Mouse (Mus musculus): ENCODE results near the gene Cep128. TPM values are rescaled to one million over a fixed set of nuclear protein-coding genes. Genes with fewer than 3 reads are reported as not detected.
"Not testable (repeated sequence)": the region's sequence is repeated elsewhere in the genome, so short reads cannot be mapped to it uniquely, and the experiment has no call there.

The Cep128 gene
- polyA plus RNA-seq, 1 experiment from 2014 or later: 7.1 TPM

DNA sequence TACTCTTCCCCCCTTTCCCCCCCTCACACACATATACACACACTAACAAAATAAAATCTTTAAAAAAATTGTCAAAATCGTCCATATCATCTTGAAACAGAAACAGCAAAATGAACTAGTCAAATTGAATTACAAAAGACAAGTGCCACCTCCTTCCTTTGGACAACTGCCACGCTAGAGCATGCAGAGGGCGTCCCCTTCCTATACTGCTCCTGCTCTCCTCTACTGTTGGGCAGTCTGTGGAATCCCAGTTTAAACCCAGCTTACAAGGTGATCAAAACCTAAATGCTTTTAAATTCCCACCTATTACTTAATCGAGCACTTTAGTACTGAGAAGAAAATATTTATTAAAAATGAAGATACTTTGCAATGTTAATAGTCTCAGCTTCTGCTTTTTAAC is 372.0 kb downstream of the Cep128 start:
- WGBS: 70% methylated on average over 4 of the region's 4 CpGs
- no peak overlapping the region for H3K27ac ChIP-seq
- H3K27me3 ChIP-seq (ENCODE audit: insufficient read depth, poor library complexity, severe bottlenecking): no peaks in the 10 kb centered on the region
- H3K4me1 ChIP-seq: no peaks in the 10 kb centered on the region
- no peaks in the 10 kb centered on the region for H3K36me3 ChIP-seq
- no peak overlapping the region for H3K4me3 ChIP-seq
- H3K9me3 ChIP-seq: no peaks in the 10 kb centered on the region
- DNase-seq (ENCODE audit: low spot score): no peak

GRCm38 (mm10) chr12:91008736-91009135 is 375.5 kb downstream of the Cep128 start:
- no peaks in the 10 kb centered on the region for H3K4me1 ChIP-seq
- no peak overlapping the region for H3K27ac ChIP-seq
- no peaks in the 10 kb centered on the region for H3K9me3 ChIP-seq
- WGBS: 84% methylated on average over 5 of the region's 5 CpGs
- H3K36me3 ChIP-seq: no peaks in the 10 kb centered on the region
- no peaks in the 10 kb centered on the region for H3K27me3 ChIP-seq (ENCODE audit: insufficient read depth, poor library complexity, severe bottlenecking)
- no peak overlapping the region for H3K4me3 ChIP-seq
- no peak for DNase-seq (ENCODE audit: low spot score)

DNA sequence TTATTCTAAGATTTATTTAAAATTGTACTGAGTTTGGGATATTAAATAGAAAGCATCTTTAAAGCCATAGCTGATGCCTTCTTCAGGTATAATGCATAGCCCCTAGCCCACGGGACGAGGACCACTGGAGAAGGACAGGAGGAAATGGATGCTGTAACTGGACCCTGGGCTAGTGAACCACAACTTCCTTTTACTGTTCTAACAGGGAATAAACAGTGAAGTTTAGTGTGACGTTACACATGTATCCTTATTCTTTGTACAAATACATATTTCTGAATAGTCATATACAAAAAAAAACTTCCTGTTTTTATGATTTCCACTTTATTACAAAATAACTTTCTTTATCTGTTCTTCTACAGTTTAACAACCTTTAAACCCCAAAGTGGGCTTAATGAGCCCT is 376.0 kb downstream of the Cep128 start:
- no peaks in the 10 kb centered on the region for H3K36me3 ChIP-seq
- H3K4me3 ChIP-seq: no peak overlapping the region
- no peaks in the 10 kb centered on the region for H3K4me1 ChIP-seq
- 64% methylated on average over 3 of the region's 3 CpGs for WGBS
- no peaks in the 10 kb centered on the region for H3K9me3 ChIP-seq
- H3K27me3 ChIP-seq (ENCODE audit: insufficient read depth, poor library complexity, severe bottlenecking): no peaks in the 10 kb centered on the region
- no peak for DNase-seq (ENCODE audit: low spot score)
- H3K27ac ChIP-seq: no peak overlapping the region

- DNase-seq (ENCODE audit: low spot score): no peak
- Histone ChIP-seq H3K4me3 (no peak overlapping the region), H3K27me3 (ENCODE audit: insufficient read depth, poor library complexity, severe bottlenecking) (no peaks in the 10 kb centered on the region), H3K27ac (no peak overlapping the region), H3K36me3 (no peaks in the 10 kb centered on the region), H3K9me3 (no peaks in the 10 kb centered on the region), H3K4me1 (no peaks in the 10 kb centered on the region)
- 87% methylated on average over 4 of the region's 4 CpGs for WGBS
These were observed 386.7 kb downstream of the Cep128 start for GRCm38 (mm10) chr12:90997539-90997938.

GRCm38 (mm10) chr12:90993331-90993730 is 390.9 kb downstream of the Cep128 start:
- H3K27me3 ChIP-seq (ENCODE audit: insufficient read depth, poor library complexity, severe bottlenecking): no peaks in the 10 kb centered on the region
- H3K36me3 ChIP-seq: no peaks in the 10 kb centered on the region
- no peak for DNase-seq (ENCODE audit: low spot score)
- no peak overlapping the region for H3K27ac ChIP-seq
- H3K4me1 ChIP-seq: no peaks in the 10 kb centered on the region
- H3K4me3 ChIP-seq: no peak overlapping the region
- no peaks in the 10 kb centered on the region for H3K9me3 ChIP-seq
- WGBS: 95% methylated on average over 2 of the region's 2 CpGs

DNA sequence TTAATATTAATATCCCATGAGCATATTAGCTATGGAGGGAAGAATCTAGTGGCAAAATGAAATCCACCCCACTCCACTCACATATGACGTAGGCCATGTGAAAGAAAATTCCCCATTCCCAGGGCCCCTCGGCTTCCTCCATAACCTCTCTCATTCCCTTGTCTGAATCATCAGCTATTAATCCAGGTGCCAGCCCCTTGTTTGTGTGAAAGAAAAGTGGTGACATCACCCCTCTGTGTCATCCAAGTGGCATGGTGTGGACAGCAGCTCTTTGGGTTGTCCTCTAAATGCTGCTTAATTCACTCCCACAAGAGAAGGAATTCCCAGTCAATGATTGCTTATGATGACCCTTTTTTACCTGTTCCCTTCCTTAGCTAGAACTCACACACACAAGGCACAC is 396.4 kb downstream of the Cep128 start:
- H3K36me3 ChIP-seq: no peaks in the 10 kb centered on the region
- H3K4me3 ChIP-seq: no peak overlapping the region
- DNase-seq (ENCODE audit: low spot score): no peak
- WGBS: 69% methylated on average over 2 of the region's 2 CpGs
- H3K27ac ChIP-seq: no peak overlapping the region
- no peaks in the 10 kb centered on the region for H3K27me3 ChIP-seq (ENCODE audit: insufficient read depth, poor library complexity, severe bottlenecking)
- H3K9me3 ChIP-seq: no peaks in the 10 kb centered on the region
- H3K4me1 ChIP-seq: no peaks in the 10 kb centered on the region

- H3K9me3 ChIP-seq: no peaks in the 10 kb centered on the region
- H3K36me3 ChIP-seq: no peaks in the 10 kb centered on the region
- no peak overlapping the region for H3K4me3 ChIP-seq
- H3K27me3 ChIP-seq (ENCODE audit: insufficient read depth, poor library complexity, severe bottlenecking): no peaks in the 10 kb centered on the region
- no peak for DNase-seq (ENCODE audit: low spot score)
- H3K27ac ChIP-seq: no peak overlapping the region
- H3K4me1 ChIP-seq: no peaks in the 10 kb centered on the region
- 84% methylated on average over 6 of the region's 6 CpGs for WGBS
These were observed 396.9 kb downstream of the Cep128 start for GRCm38 (mm10) chr12:90987259-90987658.

GRCm38 (mm10) chr12:90982018-90982417 is 402.2 kb downstream of the Cep128 start:
- H3K4me3 ChIP-seq: no peak overlapping the region
- H3K4me1 ChIP-seq: no peaks in the 10 kb centered on the region
- WGBS: 76% methylated on average over 4 of the region's 4 CpGs
- H3K27me3 ChIP-seq (ENCODE audit: insufficient read depth, poor library complexity, severe bottlenecking): no peaks in the 10 kb centered on the region
- no peak for DNase-seq (ENCODE audit: low spot score)
- no peaks in the 10 kb centered on the region for H3K36me3 ChIP-seq
- H3K27ac ChIP-seq: no peak overlapping the region
- H3K9me3 ChIP-seq: no peaks in the 10 kb centered on the region

DNA sequence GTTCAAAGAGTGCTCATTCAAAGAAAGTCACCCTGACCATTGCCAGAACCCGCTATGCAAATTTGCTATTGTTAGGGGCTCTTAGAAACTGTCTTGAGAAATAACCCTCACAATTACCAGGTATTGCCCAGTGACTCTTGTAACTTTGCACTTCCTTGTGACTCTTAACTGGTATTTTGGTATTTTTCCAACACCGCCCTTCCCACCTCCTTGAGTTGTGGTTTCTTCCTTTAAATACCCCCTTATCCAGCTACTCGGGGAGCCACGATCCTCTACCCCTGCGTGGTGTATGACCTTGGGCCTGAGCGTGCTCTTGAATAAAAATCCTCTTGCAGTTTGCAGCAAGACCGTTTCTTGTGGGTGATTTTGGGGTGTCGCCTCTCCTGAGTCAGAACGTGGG is 407.8 kb downstream of the Cep128 start:
- WGBS: 80% methylated on average over 9 of the region's 9 CpGs
- not testable (repeated sequence) for H3K4me1 ChIP-seq; H3K4me3 ChIP-seq; H3K27me3 ChIP-seq (ENCODE audit: insufficient read depth, poor library complexity, severe bottlenecking); H3K27ac ChIP-seq; H3K9me3 ChIP-seq; DNase-seq (ENCODE audit: low spot score); H3K36me3 ChIP-seq

- 22% methylated on average over 2 of the region's 2 CpGs for WGBS
- H3K9me3 ChIP-seq: no peaks in the 10 kb centered on the region
- no peak overlapping the region for H3K27ac ChIP-seq
- DNase-seq (ENCODE audit: low spot score): no peak
- H3K36me3 ChIP-seq: no peaks in the 10 kb centered on the region
- no peaks in the 10 kb centered on the region for H3K4me1 ChIP-seq
- H3K27me3 ChIP-seq (ENCODE audit: insufficient read depth, poor library complexity, severe bottlenecking): no peaks in the 10 kb centered on the region
- no peak overlapping the region for H3K4me3 ChIP-seq
These were observed 408.8 kb downstream of the Cep128 start for GRCm38 (mm10) chr12:90975429-90975828.

DNA sequence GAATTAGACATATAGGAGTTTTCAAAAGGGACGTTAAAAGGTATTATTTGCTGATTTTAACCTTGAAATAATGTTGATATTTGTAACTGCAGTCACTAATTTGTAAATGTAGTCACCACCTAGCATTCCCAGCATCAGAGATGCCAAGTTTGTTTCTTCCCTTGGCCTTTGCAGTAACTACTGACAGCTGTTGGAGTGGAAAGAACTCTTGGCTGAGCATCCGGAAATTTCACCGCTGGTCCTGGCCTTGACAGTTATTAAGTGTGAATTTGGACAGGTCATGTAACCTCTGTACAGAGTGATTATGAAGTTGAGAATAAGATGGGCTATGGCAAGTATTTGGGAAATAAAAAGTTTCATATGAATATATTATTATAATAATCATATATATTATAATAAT is 413.1 kb downstream of the Cep128 start:
- Histone ChIP-seq H3K9me3 (no peaks in the 10 kb centered on the region), H3K4me1 (no peaks in the 10 kb centered on the region), H3K27me3 (ENCODE audit: insufficient read depth, poor library complexity, severe bottlenecking) (no peaks in the 10 kb centered on the region), H3K36me3 (no peaks in the 10 kb centered on the region), H3K27ac (no peak overlapping the region), H3K4me3 (no peak overlapping the region)
- 88% methylated on average over 3 of the region's 3 CpGs for WGBS
- DNase-seq (ENCODE audit: low spot score): no peak

- Histone ChIP-seq H3K36me3 (no peaks in the 10 kb centered on the region), H3K4me1 (no peaks in the 10 kb centered on the region), H3K27ac (no peak overlapping the region), H3K4me3 (no peak overlapping the region), H3K9me3 (no peaks in the 10 kb centered on the region), H3K27me3 (ENCODE audit: insufficient read depth, poor library complexity, severe bottlenecking) (no peaks in the 10 kb centered on the region)
- WGBS: 85% methylated on average over 5 of the region's 5 CpGs
- no peak for DNase-seq (ENCODE audit: low spot score)
These were observed 422.7 kb downstream of the Cep128 start for GRCm38 (mm10) chr12:90961386-90962017.

DNA sequence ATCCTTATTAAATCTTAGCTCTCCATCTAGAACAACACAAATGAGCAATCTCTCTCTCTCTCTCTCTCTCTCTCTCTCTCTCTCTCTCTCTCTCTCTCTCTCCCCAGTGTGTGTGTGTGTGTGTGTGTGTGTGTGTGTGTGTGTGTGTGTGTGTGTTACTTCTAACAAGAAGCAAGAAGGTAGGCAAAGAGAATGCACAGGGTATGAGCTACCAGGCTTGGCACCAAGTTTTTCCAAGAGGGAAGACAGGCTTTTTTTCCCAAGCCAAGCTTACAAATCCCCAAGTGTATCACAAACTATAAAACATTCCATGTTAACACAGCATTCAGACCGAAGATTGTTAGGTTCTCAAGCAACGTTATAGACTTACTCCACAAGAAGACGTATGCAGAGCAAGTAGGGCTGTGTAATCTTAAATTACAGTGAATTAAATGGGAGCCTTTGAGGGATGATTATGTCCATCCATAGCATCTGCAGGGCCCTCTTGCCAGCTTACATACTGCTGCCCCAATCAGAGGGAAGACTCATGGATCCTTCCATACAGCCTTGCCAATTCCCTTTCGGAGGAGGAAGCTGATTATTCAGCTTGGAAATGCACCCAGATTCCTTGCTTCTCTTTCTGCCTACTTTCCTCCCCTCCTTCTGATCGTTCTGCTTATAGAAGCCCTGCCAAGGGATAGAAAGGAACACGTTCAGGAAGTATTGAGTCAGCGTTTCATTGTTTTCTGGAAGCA is 429.3 kb downstream of the Cep128 start:
- Histone ChIP-seq H3K27me3 (ENCODE audit: insufficient read depth, poor library complexity, severe bottlenecking) (no peaks in the 10 kb centered on the region), H3K9me3 (no peaks in the 10 kb centered on the region), H3K4me3 (no peak overlapping the region), H3K36me3 (no peaks in the 10 kb centered on the region), H3K27ac (no peak overlapping the region), H3K4me1 (no peaks in the 10 kb centered on the region)
- no peak for DNase-seq (ENCODE audit: low spot score)
- WGBS: 81% methylated on average over 7 of the region's 7 CpGs
